Mouse (Mus musculus) kidney, adult 2 months (tissue): Measurements from ENCODE around the gene Fndc5. TPM values are rescaled to one million over a fixed set of nuclear protein-coding genes. Genes with fewer than 3 reads are reported as not detected.

Experiments
- DNase-seq: peaks from one replicate; pipeline ENCODE4 v3.0.0; 2021
- H3K27ac ChIP-seq: fragments of 200-500 bp; 2 replicates; pipeline ENCODE4 v1.5.1; 2012; ENCODE audit warnings: low read depth, low read length, control low read depth, inconsistent platforms; ENCODE audit not compliant: insufficient read depth
- H3K27me3 ChIP-seq: fragments of 200-500 bp; replicated peaks from 2 replicates; pipeline ENCODE4 v1.6.1; 2012; ENCODE audit warnings: mild to moderate bottlenecking, moderate library complexity, low read length, inconsistent platforms; ENCODE audit not compliant: control insufficient read depth, insufficient read depth
- H3K36me3 ChIP-seq: fragments of 200-500 bp; 2 replicates; pipeline ENCODE4 v1.6.1; 2012; ENCODE audit warnings: mild to moderate bottlenecking, moderate library complexity, low read length, inconsistent platforms; ENCODE audit not compliant: control insufficient read depth, insufficient read depth
- H3K4me1 ChIP-seq: fragments of 200-500 bp; 2 replicates; pipeline ENCODE4 v1.6.1; 2011; ENCODE audit warnings: low read length; ENCODE audit not compliant: control insufficient read depth, insufficient read depth
- H3K4me3 ChIP-seq: fragments of 200-500 bp; 2 replicates; pipeline ENCODE4 v1.5.1; 2011; ENCODE audit warnings: mild to moderate bottlenecking, low read depth, low read length, control low read depth; ENCODE audit not compliant: insufficient read depth
- CTCF ChIP-seq: fragments of 200-500 bp; conservative IDR thresholded peaks from 2 replicates; pipeline ENCODE4 v1.5.1; 2011; ENCODE audit warnings: low read depth, mild to moderate bottlenecking, control low read depth, low read length, moderate library complexity, mixed read lengths; ENCODE audit not compliant: insufficient read depth, insufficient read length
- POLR2A ChIP-seq: fragments of 200-500 bp; IDR thresholded peaks from one replicate; pipeline ENCODE4 v1.6.1; 2011; ENCODE audit warnings: low read depth, low read length, control low read depth
- WGBS: fragments of 180-500 bp; shearing (Covaris S2); methylation state at CpG from one replicate; pipeline ENCODE4 v1.1.7; 2018; 5-methylcytosine and 5-hydroxymethylcytosine counted together
- polyA plus RNA-seq: library from polyadenylated mRNA; depleted of rRNA; stranded (reverse); fragments of >200 nt; gene quantifications from 2 replicates; pipeline ENCODE4 v1.2.3, GENCODE M21; 2012

Fndc5 gene
- polyA plus RNA-seq, 1 experiment = 3.3 TPM

DNA sequence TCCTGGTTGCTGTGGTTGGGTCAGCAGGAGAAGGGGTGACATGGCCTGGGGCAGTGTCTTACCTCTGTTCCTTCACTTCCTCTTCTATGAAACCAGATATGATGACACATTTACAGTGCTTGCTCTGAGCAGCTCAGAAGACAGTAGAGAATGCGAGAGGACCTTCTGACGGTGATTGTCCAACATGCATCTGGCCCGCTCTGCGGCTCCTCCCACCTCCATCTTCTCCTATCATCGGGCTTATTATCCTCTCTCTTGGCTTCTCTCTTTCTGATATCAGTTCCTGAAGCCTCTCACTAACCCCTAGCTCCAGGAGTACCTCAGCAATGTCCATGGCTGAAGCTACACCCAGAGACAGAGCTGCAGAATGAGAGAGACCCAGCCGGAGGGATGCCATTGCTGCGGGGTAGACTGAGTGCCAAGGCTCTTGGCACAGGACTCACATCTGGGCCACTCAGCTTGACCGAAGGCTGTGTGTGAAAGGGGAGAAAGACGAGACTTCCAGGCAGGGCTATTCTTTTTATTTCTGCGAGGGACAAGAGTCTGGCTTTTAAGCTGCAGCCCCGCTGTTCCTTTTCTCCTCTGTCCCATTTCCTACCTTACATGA is 5.7 kb downstream of the Fndc5 start:
- Histone ChIP-seq H3K27ac (no peak overlapping the region), H3K4me1 (no peaks in the 10 kb centered on the region), H3K36me3 (no peaks in the 10 kb centered on the region), H3K27me3 (no peaks in the 10 kb centered on the region), H3K4me3 (no peak overlapping the region)
- no peak for DNase-seq
- 85% methylated on average over 11 of the region's 11 CpGs for WGBS
- TF ChIP-seq POLR2A (no peak), CTCF (no peak)

DNA sequence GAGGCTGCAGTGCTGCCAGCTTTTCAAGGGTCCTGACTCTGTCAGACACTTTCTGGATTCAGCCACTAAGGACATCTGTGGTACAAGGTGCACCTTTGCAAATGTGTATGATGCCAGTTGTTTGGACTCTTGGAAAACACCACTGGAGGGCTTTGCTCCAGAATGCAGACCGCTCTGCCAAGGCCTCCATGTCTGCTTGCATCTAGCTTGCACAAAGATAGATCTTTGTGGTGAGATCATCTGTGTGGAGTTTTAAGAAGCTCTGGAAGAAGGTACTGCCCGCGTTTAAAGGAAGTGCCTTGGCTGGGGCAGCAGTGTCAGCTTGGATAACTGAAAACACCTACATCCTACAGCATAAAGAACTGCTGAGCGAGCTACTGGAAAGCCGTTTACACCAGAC is 6.7 kb downstream of the Fndc5 start:
- no peaks in the 10 kb centered on the region for H3K27me3 ChIP-seq
- no peak for DNase-seq
- H3K4me3 ChIP-seq = no peak overlapping the region
- no peaks in the 10 kb centered on the region for H3K4me1 ChIP-seq
- no peak for TF ChIP-seq CTCF
- no peak for TF ChIP-seq POLR2A
- no peak overlapping the region for H3K27ac ChIP-seq
- no peaks in the 10 kb centered on the region for H3K36me3 ChIP-seq
- WGBS = 83% methylated on average over 5 of the region's 5 CpGs

DNA sequence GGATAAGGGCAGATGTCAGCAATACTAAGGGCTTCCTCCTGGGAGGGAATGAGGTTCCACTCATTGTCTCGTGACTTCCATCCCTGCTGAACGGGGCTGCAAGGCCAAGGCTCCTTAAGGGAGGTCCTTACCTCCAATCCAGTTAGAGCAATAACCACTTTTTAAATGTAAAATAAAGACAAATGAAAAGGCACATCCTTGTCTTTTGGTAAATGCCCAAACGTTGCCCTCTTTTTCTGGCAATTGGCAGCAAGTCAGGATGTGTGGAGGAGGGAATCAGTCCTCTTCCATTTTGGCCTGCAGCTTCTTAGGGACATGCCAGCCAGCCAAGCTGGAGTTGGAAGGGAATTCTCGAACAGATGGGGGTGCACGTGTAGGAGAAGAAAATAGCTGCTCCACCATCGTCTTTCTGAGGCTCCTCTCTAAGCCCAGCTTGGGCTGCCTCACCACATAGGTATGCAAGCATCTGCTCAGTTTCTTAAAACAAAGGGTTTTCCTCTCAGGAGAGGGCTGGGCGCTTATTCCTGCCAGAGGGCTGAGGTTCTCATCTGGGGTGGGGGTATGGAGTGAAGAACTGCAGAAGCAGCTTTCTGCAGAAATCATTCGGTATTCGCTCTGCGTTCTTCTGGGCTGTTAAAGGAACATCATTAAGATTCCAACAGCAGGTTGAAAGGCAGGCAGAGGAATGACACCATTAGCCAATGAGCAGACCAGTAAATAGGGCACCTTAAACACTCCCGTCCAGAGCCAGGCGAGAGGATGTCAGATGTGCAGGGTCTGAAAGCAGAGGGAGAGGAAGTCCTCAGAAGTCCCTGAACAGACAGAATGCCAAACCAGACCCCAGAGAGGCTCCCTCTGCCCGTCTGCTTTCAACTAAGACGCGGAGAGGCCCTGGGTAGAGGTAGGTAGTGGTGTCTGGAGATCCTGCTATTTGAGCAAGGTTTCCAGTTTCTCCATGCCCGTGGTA is 7.9 kb downstream of the Fndc5 start:
- TF ChIP-seq POLR2A (no peak), CTCF (no peak)
- Histone ChIP-seq H3K27me3 (no peaks in the 10 kb centered on the region), H3K27ac (no peak overlapping the region), H3K4me3 (no peak overlapping the region), H3K4me1 (no peaks in the 10 kb centered on the region), H3K36me3 (no peaks in the 10 kb centered on the region; the same call in 1 of the 2 replicates)
- no peak for DNase-seq
- 64% methylated on average over 16 of the region's 16 CpGs for WGBS

DNA sequence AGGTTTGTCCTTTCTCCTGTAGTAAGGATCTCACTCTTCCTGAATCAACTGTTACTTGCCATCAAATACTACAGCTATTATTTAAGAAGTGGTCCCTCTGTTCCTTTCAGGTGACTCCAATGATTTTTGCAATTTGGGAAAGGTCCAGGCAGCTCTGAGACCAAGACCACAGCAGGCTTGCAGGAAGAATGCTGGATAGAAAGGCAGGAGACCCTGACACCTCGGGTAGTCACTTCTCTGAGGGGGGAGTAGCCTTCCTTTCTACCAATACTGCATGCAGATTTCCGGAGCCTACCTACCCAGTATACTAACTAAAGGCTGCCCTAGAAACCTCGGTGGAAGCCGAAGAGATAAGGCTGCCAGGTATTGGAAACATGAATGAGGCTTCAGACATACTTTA is 8.6 kb downstream of the Fndc5 start:
- Histone ChIP-seq H3K27ac (no peak overlapping the region), H3K36me3 (peaks cover 2% of the 10 kb centered on the region), H3K4me3 (no peak overlapping the region), H3K4me1 (no peaks in the 10 kb centered on the region), H3K27me3 (no peaks in the 10 kb centered on the region)
- 61% methylated on average over 4 of the region's 4 CpGs for WGBS
- TF ChIP-seq CTCF (no peak), POLR2A (no peak)
- DNase-seq = no peak

DNA sequence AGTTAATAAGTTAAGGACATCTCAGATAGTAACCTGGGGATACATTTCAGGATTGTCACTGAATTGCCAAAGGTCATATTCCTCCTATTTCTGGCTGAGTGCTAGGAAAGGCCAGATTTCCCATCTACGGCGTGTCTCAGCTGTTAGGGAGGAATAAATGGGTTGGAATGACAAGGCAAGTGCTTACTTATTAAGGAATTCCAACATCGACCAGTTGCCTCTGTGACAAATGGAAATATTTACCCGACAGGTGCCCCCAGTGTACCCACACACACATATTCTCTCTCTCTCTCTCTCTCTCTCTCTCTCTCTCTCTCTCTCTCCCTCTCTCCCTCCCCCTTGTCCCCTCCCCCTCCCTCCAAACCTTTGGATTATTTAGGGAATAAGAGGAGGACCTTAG is 9.1 kb downstream of the Fndc5 start:
- peak; percentile 35 for DNase-seq
- Histone ChIP-seq H3K27ac (no peak overlapping the region), H3K36me3 (peaks cover 4% of the 10 kb centered on the region), H3K27me3 (no peaks in the 10 kb centered on the region), H3K4me3 (no peak overlapping the region), H3K4me1 (no peaks in the 10 kb centered on the region)
- WGBS = 38% methylated on average over 4 of the region's 4 CpGs
- TF ChIP-seq POLR2A (no peak), CTCF (no peak)

DNA sequence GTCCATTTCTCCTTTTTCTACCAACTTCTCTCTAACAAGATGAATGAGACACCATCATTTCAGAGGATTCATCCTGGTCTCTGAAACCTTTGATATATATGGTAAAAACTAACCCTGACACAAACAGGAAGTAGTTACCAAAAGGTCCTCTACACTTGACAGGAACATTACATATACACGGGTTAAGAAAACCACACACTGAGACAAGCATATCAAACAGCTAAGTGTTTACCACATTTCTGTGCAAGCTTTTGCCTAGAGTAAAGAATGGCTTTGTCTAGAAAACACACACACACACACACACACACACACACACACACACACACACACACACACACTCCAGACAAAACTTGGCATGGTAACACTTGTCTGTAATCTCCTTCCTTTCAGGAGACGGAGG is 9.6 kb downstream of the Fndc5 start:
- H3K27ac ChIP-seq = no peak overlapping the region
- TF ChIP-seq CTCF (no peak), POLR2A (no peak)
- no peak for DNase-seq
- H3K36me3 ChIP-seq = peaks cover 4% of the 10 kb centered on the region
- no peak overlapping the region for H3K4me3 ChIP-seq
- no peaks in the 10 kb centered on the region for H3K4me1 ChIP-seq
- 33% methylated on average over 2 of the region's 2 CpGs for WGBS
- H3K27me3 ChIP-seq = no peaks in the 10 kb centered on the region

DNA sequence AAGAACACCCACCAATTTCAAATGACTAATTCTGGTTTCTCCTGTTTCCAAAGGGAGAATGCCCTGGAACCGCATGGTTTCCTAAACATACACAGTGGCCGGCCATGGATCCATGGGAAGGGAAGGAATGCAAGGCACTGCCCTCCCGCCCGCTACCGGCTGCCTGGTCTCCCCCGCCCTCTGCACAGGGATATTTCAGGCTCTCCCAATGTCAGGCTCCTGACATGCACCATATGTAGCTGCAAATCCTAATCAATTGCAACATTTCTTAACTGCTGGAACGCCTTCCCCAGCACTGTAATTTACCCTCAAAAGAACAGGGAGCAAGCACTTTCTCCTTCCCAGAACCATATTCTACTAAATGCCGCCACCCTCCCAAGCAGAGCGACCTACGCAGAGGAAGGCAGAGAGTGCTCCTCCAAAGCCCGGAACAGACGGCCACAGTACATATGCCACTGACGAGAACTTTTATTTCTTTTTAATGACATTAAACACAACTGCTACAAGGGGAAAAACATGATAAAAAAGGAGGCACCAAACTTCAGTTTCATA is 10.8 kb downstream of the Fndc5 start:
- no peak for DNase-seq
- WGBS = 75% methylated on average over 13 of the region's 13 CpGs
- H3K4me1 ChIP-seq = no peaks in the 10 kb centered on the region
- H3K36me3 ChIP-seq = peaks cover 4% of the 10 kb centered on the region
- no peak overlapping the region for H3K27ac ChIP-seq
- H3K27me3 ChIP-seq = no peaks in the 10 kb centered on the region
- no peak overlapping the region for H3K4me3 ChIP-seq
- TF ChIP-seq POLR2A (no peak), CTCF (no peak)
